Mouse (Mus musculus) retina, adult 2 months (tissue): Measurements from ENCODE around the gene Akirin2.
A peak's percentile ranks its signal among the peaks of the same experiment; 100 is the strongest.
"Not testable (repeated sequence)": the region's sequence is repeated elsewhere in the genome, so short reads cannot be mapped to it uniquely, and the experiment has no call there.

Source experiments
- DNase-seq: peaks from one replicate; pipeline ENCODE4 v3.0.0-alpha.2; 2012; ENCODE audit warnings: low read depth, low spot score

The Akirin2 gene

DNA sequence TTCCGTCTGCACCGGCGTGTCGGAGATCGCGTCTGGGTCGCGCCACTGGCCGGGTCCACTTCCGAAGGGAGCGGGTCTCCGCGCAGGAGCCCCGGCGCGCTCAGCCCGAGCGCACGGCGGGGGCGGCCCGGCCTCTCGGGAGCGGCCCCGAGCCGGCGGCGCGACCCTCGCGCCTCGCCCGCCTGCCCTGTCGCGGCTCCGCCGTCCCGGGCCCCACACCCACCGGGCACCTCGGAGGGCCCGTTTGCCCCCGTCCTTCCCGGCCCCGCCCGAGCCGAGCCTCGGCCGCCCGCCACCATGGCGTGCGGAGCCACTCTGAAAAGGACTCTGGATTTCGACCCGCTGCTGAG, at the start of gene Akirin2:
Akirin2 (plus strand) TSS at position 190 of the 350 bp plus-strand sequence.
- DNase-seq: no peak

DNA sequence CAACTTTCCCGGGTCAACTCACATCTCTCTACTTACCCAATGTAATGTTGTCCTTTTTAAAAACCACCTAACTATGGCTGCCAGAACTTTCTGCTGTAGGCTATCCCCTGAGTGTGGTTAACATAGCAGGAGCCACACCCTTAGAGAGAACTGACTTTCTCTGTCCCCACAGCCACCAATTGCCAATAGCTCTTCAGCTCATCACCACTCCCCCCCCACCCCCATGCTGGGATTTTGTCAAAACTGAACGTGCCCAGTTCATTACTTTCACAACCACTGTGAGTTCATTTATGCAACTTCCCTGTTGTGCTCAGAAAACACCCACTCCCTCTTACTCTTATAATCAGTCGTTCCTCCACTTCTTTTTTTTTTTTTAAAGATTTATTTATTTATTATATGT, 40.4 kb upstream of the Akirin2 start:
- no peak for DNase-seq

DNA sequence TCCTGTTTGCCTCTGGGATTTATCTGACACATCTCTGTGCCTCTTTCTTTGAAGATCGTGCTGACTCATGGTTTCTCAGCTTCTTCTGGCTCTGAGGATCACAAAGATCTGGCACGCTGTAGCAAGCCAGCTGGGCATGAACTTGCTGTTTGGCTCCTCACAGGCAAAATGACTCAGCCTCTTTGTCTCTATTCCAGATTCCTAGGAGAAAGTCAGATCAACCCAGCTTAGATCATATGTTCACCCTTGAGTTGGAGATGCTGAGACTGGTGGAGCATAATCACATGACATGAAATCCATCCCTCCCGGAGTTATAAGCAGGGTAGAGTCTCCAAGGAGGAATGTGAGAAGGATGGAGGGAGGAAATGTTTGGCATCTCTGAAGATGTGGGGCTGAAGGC, 27.9 kb upstream of the Akirin2 start:
- DNase-seq: no peak

DNA sequence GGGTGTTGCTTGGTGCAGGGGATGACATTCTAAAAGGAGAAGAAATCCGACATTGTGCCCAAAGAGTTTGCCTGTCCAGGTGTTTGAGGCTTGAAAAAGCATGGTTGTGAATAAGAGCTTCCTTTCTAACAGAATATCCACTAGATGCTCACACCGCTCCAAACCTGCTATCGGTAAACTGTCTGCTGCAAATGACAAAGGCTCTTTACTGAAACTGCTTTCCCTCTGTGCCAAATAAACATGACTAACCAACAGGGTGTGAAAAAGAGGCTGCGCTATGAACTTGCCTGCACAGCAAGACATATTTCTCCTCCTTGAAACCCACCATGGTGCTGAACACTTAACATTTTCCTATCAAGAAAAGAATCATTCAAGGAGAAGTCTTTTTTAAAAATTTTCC, 27.2 kb upstream of the Akirin2 start:
- DNase-seq: no peak

DNA sequence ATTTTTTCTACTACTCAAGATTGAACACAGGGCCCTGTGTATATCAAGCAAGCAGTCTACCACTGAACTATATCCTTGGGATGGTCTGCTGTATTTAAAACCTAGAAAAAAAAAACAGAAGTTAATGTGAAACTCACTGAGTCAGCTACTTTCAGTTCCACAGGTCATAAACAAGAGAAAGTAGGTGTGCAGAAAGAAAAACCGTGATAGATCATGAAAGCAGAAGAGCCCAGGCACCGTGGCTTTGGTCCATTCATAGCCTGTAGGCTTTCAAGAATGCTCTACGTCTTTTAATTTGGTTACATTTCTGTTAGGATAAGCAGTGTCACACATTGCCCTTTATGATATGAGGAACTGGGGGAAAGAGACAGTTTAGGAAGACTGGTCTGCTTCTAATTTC, 24.0 kb upstream of the Akirin2 start:
- no peak for DNase-seq

- DNase-seq: no peak
Measured at GRCm38 (mm10) chr4:34528430-34529100, 22.2 kb upstream of the Akirin2 start.

GRCm38 (mm10) chr4:34529379-34529778, 21.4 kb upstream of the Akirin2 start:
- no peak for DNase-seq

GRCm38 (mm10) chr4:34529941-34530340, 20.8 kb upstream of the Akirin2 start:
- no peak for DNase-seq

GRCm38 (mm10) chr4:34549981-34550747, 573 bp upstream of the Akirin2 start:
- peak; percentile 89 for DNase-seq

GRCm38 (mm10) chr4:34551098-34551809, 517 bp downstream of the Akirin2 start:
- no peak for DNase-seq

DNA sequence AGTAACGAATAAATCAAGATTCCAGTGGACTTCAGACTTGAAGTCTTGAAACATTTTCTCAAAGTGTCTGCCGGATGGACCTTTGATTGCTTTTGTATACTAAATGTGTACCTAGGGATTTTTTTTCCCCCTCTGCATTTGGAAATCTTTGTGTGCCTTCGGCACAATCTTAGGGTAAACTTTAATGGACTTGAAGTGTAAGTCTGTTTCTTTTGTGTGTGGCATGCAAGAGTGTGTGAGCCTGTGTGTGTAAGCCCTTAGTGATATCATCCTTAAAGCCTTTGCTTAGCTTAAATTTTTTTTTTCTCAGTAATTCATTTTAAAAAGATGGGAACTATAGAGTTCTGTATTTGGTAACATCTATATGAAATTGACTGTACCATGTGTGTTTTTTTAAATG, 1.2 kb downstream of the Akirin2 start:
- no peak for DNase-seq

GRCm38 (mm10) chr4:34554596-34554995, 3.9 kb downstream of the Akirin2 start:
- DNase-seq: no peak

DNA sequence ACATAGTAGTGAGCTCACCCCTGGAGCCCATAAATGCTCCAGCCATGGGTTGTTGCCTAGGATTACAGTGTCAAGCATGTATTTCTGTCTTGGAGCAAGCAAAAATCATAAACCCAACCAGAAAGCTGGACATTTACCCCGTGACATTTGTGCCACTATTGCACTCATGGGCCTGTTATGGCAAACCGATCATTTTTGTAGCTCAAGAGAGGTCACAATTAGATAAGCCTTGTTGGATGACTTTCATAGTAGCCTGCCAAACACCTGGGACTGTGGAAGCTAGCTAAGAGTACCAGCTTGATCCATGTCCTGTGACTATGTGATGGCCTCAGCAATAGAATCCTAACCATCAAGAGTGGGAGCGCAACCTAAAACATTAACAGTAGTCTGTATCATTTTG, 4.9 kb downstream of the Akirin2 start:
- no peak for DNase-seq

DNA sequence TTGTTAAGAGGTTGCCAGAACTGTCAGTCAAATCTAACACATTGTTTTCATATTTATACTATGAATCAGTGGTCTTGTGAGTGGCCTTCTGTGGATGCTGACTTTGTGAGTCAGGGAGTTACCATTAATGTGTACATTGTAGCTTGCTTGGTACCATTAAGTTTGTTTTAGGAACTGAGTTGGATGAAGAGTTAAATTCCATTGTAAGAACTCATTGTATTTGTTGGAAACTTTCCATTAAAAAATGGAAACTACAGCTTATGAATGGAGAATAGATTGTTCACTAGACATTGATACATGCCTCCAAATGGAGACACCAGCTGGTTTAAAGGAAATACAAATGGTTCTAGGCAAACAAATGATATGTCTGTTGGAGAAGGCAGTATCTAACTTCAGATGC, 5.4 kb downstream of the Akirin2 start:
- DNase-seq: no peak

DNA sequence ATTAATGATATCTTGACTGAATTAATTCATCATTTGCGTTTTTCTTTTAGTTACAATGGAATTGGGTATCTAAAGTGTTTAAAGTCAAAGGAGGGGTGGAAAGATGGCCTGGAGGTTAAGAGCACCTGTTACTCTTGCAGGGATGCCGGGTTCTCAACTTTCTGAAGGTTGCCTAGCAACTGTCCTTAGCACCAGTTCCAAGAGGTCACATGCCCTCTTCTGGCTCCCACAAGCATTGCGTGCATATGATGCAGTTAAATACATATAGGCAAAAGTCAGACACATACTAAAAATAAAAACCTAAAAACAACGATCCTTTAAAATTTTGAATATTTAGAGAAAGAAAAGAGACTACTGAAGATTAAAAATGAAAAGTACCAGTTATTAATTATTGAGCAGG, 10.2 kb downstream of the Akirin2 start:
- no peak for DNase-seq

GRCm38 (mm10) chr4:34566226-34566625, 15.5 kb downstream of the Akirin2 start:
- no peak for DNase-seq

- no peak for DNase-seq
Measured at GRCm38 (mm10) chr4:34572876-34573275, 22.1 kb downstream of the Akirin2 start.

- DNase-seq: no peak
Measured at GRCm38 (mm10) chr4:34577028-34577427, 26.3 kb downstream of the Akirin2 start.

DNA sequence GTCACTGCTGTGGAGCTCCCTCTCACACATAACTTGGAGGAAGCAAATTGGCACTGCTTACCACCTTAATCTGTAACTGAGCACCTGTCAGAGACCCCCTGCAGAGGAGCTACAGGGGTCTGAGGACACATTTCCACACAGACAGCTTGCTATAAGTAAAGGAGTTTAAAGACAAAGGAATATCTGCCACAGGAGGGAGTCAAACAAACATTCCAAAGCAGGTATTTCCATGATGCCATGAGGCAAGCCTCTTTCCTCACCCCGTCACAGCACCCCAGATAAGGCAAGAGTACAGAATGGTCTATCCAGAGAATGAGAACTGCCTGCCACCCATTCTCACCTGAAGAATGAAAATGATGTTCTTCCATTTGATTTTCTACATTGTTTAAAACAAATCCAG, 28.5 kb downstream of the Akirin2 start:
- no peak for DNase-seq

GRCm38 (mm10) chr4:34581489-34581888, 30.8 kb downstream of the Akirin2 start:
- DNase-seq: not testable (repeated sequence)

DNA sequence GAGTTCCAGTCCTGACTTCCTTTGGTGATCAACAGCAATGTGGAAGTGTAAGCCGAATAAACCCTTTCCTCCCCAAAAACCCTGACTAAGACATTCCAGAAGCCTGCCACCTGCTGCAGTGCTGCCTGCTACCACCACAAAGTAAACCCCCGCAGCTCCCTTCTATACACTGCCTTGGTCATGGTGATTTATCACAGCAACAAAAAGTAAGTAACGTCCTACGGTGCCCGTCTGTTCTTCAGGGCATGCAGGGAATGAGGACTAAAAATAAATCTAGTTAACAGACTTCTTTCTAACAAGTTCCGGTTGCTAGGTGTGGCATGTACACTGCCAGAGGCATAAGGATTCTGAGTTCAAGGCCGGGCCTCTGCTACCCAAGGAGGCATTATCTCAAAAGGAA, 31.3 kb downstream of the Akirin2 start:
- no peak for DNase-seq

- no peak for DNase-seq
Measured at GRCm38 (mm10) chr4:34582476-34582875, 31.7 kb downstream of the Akirin2 start.

DNA sequence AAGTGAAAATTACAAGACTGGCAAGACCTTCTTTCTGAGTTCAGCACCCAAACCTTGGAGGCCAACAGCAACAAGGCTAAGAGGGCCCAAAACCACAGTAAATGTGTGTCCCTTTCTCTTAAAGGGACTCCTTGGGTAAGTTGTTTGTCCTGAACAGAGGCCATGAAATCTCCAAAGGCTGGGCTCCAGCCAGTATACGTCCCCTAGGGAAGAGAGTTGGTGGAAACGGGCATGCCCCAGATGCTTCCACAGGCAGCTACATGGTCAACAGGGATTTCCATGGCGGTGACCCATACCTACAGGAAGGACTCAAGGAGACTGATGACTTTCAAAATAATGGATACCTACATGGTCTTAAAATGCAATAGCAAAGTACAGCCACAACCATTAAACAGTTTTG, 32.7 kb downstream of the Akirin2 start:
- no peak for DNase-seq
